Mouse (Mus musculus) limb, embryonic 10.5 days (tissue): ENCODE results near the gene Sema4b. TPM values are rescaled to one million over a fixed set of nuclear protein-coding genes. Genes with fewer than 3 reads are reported as not detected.

ENCODE experiments used
- DNase-seq: peaks from one replicate; pipeline ENCODE4 v3.0.0-alpha.2; 2017; ENCODE audit warnings: low spot score
- H3K27ac ChIP-seq: fragments of 300-500 bp; sonication (generic); 2 replicates; pipeline ENCODE4 v1.5.1; 2016; ENCODE audit warnings: mild to moderate bottlenecking
- H3K27me3 ChIP-seq: fragments of 300-500 bp; sonication (generic); 2 replicates; pipeline ENCODE4 v1.6.1; 2016; ENCODE audit warnings: low read depth, mild to moderate bottlenecking; ENCODE audit not compliant: poor library complexity, severe bottlenecking
- H3K36me3 ChIP-seq: fragments of 300-500 bp; sonication (generic); 2 replicates; pipeline ENCODE4 v1.6.1; 2016; ENCODE audit warnings: mild to moderate bottlenecking, moderate library complexity
- H3K4me1 ChIP-seq: fragments of 300-500 bp; sonication (generic); 2 replicates; pipeline ENCODE4 v1.6.1; 2016
- H3K4me3 ChIP-seq: fragments of 300-500 bp; sonication (generic); 2 replicates; pipeline ENCODE4 v1.5.1; 2016; ENCODE audit warnings: mild to moderate bottlenecking, moderate library complexity
- H3K9me3 ChIP-seq: fragments of 300-500 bp; sonication (generic); replicated peaks from 2 replicates; pipeline ENCODE4 v1.6.1; 2016; ENCODE audit warnings: mild to moderate bottlenecking
- WGBS: fragments of 180-500 bp; shearing (Covaris S2); methylation state at CpG from one replicate; pipeline ENCODE4 v1.1.7; 2016; 5-methylcytosine and 5-hydroxymethylcytosine counted together
- polyA plus RNA-seq: library from polyadenylated mRNA; unstranded; fragments of >200 nt; fragmentation: Nextera tagmentation; extraction: Ambion mirVana; gene quantifications from 2 replicates; pipeline ENCODE4 v1.2.1, GENCODE M21; 2016

Gene Sema4b
- polyA plus RNA-seq, 1 experiment from 2014 or later, result 9.9 TPM

DNA sequence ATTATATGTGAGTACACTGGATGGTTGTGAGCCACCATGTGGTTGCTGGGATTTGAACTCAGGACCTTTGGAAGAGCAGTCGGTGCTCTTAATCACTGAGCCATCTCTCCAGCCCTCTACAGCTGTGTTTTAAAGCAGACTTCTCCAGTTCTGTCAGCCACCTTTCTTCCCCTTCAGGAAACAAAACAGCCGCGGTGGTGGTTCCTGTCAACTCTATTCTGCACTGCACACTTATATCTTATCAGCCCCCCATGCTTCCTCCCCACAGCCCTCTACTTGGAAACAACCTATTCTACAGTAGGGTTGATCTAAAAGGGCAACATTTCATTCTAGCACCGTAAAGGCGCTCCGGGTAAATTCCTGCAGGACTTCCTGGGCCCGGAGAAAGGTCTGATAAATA is 60.2 kb downstream of the Sema4b start:
- Histone ChIP-seq H3K9me3 (no peaks in the 10 kb centered on the region), H3K36me3 (peaks cover 1% of the 10 kb centered on the region; the same call in 1 of the 2 replicates), H3K4me3 (peak overlapping the region; percentile 57), H3K27ac (peak overlapping the region; percentile 86), H3K27me3 (no peaks in the 10 kb centered on the region), H3K4me1 (0 out of 2 replicates have a peak, but pooled peaks cover 2% of the 10 kb centered on the region)
- no peak for DNase-seq
- WGBS, result 64% methylated on average over 7 of the region's 7 CpGs

DNA sequence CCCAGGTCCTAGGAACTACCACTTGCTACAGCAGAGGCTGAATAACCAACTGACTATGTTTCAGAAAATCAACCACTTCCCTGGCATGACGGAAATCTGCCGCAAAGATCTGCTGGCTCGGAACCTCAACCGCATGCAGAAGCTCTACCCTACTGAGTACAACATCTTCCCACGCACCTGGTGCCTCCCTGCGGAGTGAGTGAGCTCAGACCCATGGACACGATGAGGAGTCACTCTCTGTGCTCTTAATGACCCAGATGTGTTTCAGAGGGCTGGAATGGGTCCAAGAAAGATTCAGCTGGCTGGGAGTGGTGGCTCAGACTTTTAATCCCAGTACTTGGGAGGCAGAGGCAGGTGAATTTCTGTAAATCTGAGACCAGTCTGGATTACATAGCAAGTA is 65.8 kb downstream of the Sema4b start:
- no peak overlapping the region for H3K27ac ChIP-seq
- no peak overlapping the region for H3K4me3 ChIP-seq
- H3K4me1 ChIP-seq, result 0 out of 2 replicates have a peak, but pooled peaks cover 2% of the 10 kb centered on the region
- no peak for DNase-seq
- 81% methylated on average over 7 of the region's 7 CpGs for WGBS
- H3K9me3 ChIP-seq, result no peaks in the 10 kb centered on the region
- H3K27me3 ChIP-seq, result 0 out of 2 replicates have a peak, but pooled peaks cover 3% of the 10 kb centered on the region
- H3K36me3 ChIP-seq, result no peaks in the 10 kb centered on the region

DNA sequence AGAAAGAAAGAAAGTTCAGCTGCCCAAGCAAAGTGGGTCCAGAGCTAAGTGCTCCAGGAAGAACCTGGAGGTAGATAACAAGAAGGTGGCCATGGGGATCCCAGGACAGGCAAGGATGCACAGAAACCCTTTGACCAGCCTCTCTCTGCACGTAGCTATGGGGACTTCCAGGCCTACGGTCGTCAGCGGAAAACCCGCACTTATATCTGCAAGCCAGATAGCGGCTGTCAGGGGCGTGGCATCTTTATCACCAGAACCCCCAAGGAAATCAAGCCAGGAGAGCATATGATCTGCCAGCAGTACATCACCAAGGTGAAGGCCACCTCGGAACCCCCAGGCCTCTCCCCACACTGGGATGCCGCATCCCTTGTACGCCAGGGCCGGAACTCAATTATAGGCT is 66.2 kb downstream of the Sema4b start:
- Histone ChIP-seq H3K4me1 (0 out of 2 replicates have a peak, but pooled peaks cover 2% of the 10 kb centered on the region), H3K27ac (no peak overlapping the region), H3K27me3 (0 out of 2 replicates have a peak, but pooled peaks cover 3% of the 10 kb centered on the region), H3K36me3 (no peaks in the 10 kb centered on the region), H3K9me3 (no peaks in the 10 kb centered on the region), H3K4me3 (no peak overlapping the region)
- 88% methylated on average over 11 of the region's 11 CpGs for WGBS
- DNase-seq, result no peak

DNA sequence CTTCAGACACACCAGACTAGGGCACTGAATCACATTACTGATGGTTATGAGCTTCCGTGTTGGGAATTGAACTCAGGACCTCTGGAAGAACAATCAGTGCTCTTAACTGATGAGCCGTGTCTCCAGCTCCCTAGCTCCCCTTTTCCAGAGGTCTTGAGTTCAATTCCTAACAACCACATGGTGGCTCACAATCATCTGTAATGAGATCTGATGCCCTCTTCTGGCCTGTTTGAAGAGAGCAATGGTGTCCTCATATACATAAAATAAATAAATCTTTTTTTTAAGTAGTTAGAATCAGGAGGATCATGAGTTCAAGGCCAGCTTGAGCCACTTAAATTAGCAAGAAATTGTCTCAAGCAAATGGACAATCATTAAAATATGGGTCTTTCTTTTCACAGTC is 69.3 kb downstream of the Sema4b start:
- Histone ChIP-seq H3K4me3 (no peak overlapping the region), H3K4me1 (peaks cover 9% of the 10 kb centered on the region), H3K36me3 (no peaks in the 10 kb centered on the region), H3K27ac (no peak overlapping the region), H3K9me3 (no peaks in the 10 kb centered on the region), H3K27me3 (0 out of 2 replicates have a peak, but pooled peaks cover 3% of the 10 kb centered on the region)
- DNase-seq, result no peak
- WGBS, result 82% methylated on average over 2 of the region's 2 CpGs

DNA sequence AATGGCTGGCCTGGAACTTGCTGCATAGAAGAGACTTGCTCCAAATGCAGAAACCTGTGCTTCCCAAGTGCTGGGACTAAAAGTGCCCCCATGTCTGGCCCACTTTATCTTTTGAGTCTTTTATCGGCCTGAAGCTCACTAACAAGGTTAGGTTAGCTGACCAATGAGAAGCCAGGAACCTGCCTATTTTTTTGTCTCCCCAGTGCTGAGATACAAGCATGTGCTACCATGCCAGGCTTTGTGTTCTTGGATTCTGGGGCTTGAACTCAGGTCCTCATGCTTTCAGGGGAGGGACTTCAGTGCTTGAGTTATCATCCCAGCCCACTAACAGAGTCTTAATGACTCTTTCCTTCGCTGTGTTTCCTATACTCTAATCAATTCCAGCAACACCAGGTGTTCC is 71.1 kb downstream of the Sema4b start:
- Histone ChIP-seq H3K36me3 (no peaks in the 10 kb centered on the region), H3K9me3 (no peaks in the 10 kb centered on the region), H3K27me3 (0 out of 2 replicates have a peak, but pooled peaks cover 3% of the 10 kb centered on the region), H3K27ac (no peak overlapping the region), H3K4me1 (peaks cover 18% of the 10 kb centered on the region), H3K4me3 (no peak overlapping the region)
- 55% methylated on average over 2 of the region's 2 CpGs for WGBS
- DNase-seq, result no peak

DNA sequence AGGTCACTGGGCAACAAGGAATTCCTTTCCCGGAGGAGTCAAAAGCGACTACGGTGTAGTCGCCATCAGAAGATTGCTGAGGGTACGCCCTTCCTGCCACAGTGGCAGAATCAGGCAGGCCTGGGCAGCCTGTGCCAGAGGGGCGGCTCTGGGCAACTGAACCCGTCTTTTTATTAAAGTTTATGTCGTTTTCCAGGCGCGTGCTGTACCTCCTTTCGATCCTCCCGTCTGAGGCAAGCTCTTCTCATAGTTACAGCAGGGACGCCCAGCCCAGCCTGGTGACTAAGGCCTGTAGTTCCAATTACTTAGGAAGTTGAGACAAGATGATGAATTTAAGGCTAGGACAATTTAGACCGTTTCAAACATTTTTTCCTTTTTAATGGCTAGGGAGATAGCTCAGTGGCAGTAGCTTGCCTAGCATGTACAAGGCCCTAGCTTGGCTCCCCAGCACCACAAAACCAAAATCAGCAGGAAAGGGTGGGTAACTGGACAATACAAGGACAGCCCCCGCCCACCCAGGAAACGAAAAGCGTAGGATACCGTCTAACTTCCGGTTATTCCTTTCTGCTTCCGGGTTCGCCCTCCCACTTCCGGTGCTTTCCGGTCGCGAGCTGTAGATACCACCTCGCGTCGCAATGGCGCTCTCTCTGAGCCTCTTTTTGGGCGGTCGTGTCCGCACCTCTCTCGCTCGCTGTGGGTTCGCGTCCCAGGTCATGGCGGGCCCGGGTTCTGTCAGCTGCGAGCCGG is 74.2 kb downstream of the Sema4b start, which contains the start of gene Ngrn:
Ngrn (plus strand) TSS at position 591 of the 747 bp plus-strand sequence.
- no peaks in the 10 kb centered on the region for H3K27me3 ChIP-seq
- DNase-seq, result peak; percentile 89
- 26% methylated on average over 40 of the region's 40 CpGs for WGBS

DNA sequence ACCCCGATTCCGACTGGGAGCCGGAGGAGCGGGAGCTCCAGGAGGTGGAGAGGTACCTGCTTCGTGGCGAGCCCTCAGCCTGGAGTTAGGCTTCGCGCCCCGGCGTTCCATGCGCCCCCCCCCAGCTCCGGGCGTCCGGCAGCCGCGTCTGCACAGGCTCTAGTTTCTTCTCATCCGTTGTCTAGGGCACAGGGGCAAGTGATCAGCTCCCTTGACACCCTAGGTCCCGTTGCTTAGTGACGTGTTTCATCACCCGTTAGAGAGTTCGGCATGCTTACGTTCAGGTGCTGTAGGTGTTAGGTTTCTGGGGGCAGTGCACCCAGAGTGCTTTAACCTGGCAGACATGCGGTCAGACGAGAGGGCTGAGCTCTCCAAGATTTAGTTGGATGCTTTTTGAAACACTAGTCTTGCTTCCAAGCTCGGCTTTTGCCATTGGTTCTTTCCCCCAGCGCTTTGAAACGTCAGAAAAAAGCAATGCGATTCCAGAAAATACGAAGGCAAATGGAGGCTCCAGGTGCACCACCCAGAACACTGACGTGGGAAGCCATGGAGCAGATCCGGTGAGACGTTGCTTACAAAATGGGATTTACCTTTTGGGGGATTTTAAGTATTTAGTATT is 74.8 kb downstream of the Sema4b start:
- peaks cover 35% of the 10 kb centered on the region for H3K36me3 ChIP-seq
- H3K4me1 ChIP-seq, result peaks cover 18% of the 10 kb centered on the region
- peak overlapping the region; percentile 91 for H3K27ac ChIP-seq
- H3K4me3 ChIP-seq, result peak overlapping the region; percentile 96
- DNase-seq, result no peak
- H3K9me3 ChIP-seq, result no peaks in the 10 kb centered on the region
- no peaks in the 10 kb centered on the region for H3K27me3 ChIP-seq
- WGBS, result under 1% methylated on average over 32 of the region's 32 CpGs

More for the DNA sequence above, 74.2 kb downstream of the Sema4b start, which contains the start of gene Ngrn:
- H3K9me3 ChIP-seq, result no peaks in the 10 kb centered on the region
- peak within 1 kb of the TSS; percentile 96 for H3K4me3 ChIP-seq
- H3K27ac ChIP-seq, result peak within 1 kb of the TSS; percentile 91
- peaks cover 28% of the 10 kb centered on the region for H3K36me3 ChIP-seq
- peaks cover 18% of the 10 kb centered on the region for H3K4me1 ChIP-seq

DNA sequence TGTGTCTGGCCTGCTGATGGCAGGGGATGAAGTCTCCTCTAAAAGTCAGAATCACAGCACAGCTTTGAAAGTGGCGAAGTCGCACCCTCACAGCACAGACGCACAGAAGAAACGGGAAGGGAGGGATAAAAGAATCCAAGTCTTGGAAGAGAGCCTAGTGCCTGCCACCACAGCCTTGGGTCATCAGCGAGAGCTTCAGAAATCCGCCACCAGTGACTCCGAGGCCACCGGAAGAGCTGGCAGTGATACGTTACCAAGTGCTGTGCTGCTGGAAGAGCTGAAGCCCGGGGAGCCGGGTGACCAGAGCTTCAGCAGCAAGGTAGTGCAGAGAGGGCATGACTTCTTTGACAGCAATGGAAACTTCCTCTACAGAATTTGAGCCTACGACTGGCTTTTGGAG is 78.0 kb downstream of the Sema4b start:
- H3K27ac ChIP-seq, result no peak overlapping the region
- WGBS, result 96% methylated on average over 12 of the region's 12 CpGs
- DNase-seq, result no peak
- peaks cover 27% of the 10 kb centered on the region for H3K4me1 ChIP-seq
- H3K36me3 ChIP-seq, result peaks cover 45% of the 10 kb centered on the region
- no peak overlapping the region for H3K4me3 ChIP-seq
- H3K27me3 ChIP-seq, result no peaks in the 10 kb centered on the region
- H3K9me3 ChIP-seq, result no peaks in the 10 kb centered on the region

DNA sequence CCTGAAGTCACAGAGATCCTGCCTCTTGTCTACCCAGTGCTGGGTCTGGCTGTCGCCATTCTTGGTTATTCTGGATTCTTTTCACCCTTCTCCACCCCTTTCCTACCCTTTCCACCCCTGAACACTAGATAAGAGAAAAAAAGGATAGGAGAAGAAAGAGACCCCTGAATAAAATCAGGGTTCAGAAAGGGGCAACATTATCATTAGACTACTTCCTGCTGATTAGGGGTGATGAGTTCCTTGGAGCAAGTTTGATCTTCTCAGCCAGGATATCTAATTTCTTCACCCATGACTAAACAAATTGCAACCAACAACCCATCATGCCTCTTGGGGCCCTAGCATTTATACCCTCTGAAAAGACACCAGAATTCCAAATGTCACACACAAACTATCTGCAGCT is 81.1 kb downstream of the Sema4b start:
- Histone ChIP-seq H3K4me3 (no peak overlapping the region), H3K27ac (no peak overlapping the region), H3K4me1 (peaks cover 21% of the 10 kb centered on the region), H3K9me3 (no peaks in the 10 kb centered on the region), H3K27me3 (no peaks in the 10 kb centered on the region), H3K36me3 (peaks cover 53% of the 10 kb centered on the region)
- DNase-seq, result no peak
- WGBS, result 80% methylated on average over 1 of the region's 1 CpGs

DNA sequence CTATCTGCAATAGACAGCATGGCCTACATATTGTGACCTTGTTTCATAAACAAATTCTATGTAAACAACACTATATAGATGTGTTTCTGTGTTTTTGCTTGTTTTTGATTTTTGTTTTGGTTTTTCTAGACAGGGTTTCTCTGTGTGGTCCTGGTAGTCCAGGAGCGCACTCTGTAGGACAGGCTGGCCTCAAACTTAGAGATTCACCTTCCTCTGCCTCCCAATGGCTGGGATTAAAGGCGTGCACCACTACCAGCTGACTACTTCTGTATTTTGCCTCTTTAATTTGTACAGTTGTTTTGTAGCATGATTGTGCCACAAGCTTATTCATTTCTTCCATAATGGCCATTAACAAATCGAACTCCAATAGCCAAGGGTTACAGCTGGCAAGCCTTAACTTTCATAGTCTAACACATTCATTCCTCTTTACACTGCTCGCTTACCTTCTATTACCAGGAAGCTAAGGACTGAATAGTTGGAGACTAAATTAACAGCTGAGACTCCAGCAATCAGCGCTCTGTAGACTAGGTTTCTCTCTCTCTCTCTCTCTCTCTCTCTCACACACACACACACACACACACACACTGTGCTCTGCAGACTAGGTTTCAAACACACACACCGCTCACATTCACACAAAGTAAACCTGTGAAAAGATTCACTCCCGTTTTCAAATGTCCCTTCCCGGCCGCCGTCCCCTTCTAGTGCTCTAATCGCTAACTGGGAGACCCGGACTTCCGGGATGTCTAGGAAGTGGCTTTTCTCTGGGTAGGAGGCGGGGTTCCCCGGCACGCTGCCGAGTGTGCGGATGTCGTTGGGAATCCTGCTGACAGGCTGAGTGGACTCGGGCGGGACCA is 82.5 kb downstream of the Sema4b start, which contains the start of gene Vps33b:
Vps33b (plus strand) TSS at position 753 of the 854 bp plus-strand sequence.
- H3K4me3 ChIP-seq, result peak within 1 kb of the TSS; percentile 80
- no peaks in the 10 kb centered on the region for H3K9me3 ChIP-seq
- peak within 1 kb of the TSS; percentile 77 for H3K27ac ChIP-seq
- 6% methylated on average over 21 of the region's 21 CpGs for WGBS
- DNase-seq, result peak; percentile 96
- peaks cover 55% of the 10 kb centered on the region for H3K36me3 ChIP-seq
- H3K4me1 ChIP-seq, result peaks cover 21% of the 10 kb centered on the region
- no peaks in the 10 kb centered on the region for H3K27me3 ChIP-seq

DNA sequence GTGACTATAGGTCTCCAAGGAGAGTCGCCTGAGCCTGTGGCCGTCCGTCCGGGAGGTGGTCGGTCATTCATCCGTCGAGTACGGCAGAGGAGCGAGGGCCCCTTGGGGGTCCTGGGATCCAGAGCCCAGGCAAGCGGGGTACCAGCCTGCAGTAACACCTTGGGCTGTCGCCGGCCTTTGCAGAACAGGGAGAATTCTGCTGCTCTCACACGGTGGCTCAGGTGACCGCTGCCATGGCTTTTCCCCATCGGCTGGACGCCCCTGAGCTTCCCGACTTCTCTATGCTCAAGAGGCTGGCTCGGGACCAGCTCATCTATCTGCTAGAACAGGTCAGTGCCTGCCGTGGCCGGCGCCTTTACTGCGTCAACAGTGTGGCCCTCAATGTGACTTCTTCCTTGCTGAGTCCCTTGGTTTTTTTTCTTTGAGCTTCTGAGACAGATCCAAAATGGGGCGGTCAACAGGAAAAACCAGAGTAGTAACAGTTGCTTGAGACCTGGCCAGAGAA is 83.2 kb downstream of the Sema4b start:
- peaks cover 6% of the 10 kb centered on the region for H3K9me3 ChIP-seq
- no peak for DNase-seq
- WGBS, result under 1% methylated on average over 23 of the region's 23 CpGs
- peak overlapping the region; percentile 77 for H3K27ac ChIP-seq
- H3K27me3 ChIP-seq, result no peaks in the 10 kb centered on the region
- H3K4me1 ChIP-seq, result peaks cover 21% of the 10 kb centered on the region
- peak overlapping the region; percentile 80 for H3K4me3 ChIP-seq
- H3K36me3 ChIP-seq, result peaks cover 55% of the 10 kb centered on the region

DNA sequence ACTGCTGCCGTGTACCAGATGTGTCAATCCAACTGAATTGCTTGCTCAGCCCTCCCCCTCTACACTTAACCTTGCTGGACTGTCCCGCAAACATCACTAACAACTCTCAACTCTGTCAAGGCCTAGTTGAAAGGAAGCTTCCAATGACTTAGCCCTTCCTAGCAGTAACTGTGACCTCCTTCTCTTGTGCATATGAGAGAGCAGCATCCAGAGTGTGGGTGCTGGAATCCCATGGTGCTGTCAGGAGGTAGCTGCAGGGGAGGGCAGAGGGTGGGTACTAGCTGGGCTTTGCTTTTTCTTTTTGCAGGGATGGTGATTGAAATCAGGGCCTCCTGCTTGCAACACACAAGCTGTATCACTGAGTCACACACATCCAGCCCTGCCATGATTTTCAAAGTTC is 86.8 kb downstream of the Sema4b start:
- WGBS, result 90% methylated on average over 2 of the region's 2 CpGs
- no peak for DNase-seq
- H3K36me3 ChIP-seq, result peaks cover 63% of the 10 kb centered on the region

More for the DNA sequence above, 86.8 kb downstream of the Sema4b start:
- peaks cover 9% of the 10 kb centered on the region for H3K9me3 ChIP-seq
- no peak overlapping the region for H3K27ac ChIP-seq
- no peak overlapping the region for H3K4me3 ChIP-seq
- H3K27me3 ChIP-seq, result no peaks in the 10 kb centered on the region
- peaks cover 18% of the 10 kb centered on the region for H3K4me1 ChIP-seq
